Mouse (Mus musculus): ENCODE measurements at regions not wholly inside any gene's neighbourhood (a gene's known extent, or its start where the extent isn't known, plus 50 kb on each side); places are given as distances from the start of the nearest gene placed in this dataset.

DNA sequence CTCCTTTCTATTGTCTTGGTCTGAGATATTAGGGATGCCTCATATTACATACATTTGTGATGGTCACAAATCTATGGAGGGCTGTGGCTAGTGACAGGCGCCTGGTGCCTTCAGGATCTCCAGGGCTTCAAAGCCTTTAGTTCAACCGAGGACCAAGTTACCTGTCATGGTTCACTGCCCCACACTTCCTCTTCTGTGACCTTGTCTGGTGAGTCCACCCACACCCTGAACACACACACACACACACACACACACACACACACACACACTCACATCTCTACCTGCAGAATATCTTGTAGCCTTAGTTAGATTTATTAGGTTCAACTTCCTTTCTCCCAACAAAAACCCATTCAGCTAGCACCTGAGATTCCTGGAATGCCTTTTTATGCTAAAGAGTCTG lies 156.3 kb downstream of the Gm9733 start:
- peak; percentile 79 for ATAC-seq (ENCODE audit: extremely low read depth, insufficient number of reproducible peaks, low FRiP score, poor library complexity, severe bottlenecking)

DNA sequence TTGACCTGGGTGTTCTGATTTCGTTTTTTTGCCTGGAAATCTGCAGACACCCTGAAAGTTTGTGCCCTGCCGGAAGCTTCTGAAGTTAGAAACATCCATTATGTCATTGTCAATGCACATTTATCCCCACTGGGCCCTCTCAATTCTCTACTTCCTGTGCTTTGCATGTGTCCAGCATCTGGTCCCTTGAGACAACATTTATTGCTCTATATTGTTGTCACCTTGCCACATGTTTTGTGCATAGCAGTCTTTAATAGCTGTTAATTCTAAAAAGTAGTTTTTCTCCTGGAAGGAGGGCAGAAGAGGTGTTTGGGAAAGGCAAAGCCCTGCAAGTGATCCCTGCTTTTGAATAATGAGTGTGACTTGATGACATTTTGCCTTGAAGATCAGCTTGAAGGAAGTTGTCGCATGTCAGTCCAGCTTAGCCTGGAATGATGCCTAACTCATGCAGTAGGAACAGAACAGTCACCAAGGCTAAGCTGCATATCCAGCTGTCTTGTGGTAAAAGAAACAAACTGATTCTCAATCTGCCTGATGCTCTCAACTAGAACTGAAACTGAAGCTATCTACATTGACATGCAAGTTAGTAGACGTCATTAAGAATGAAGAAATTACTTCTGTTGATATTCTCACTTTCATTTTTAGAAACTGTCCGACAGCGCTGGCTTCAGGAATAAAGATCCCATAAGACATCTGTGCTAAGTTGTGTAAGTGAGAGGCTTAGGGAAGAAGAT lies 152.9 kb downstream of the Gm9733 start:
- ATAC-seq (ENCODE audit: extremely low read depth, insufficient number of reproducible peaks, low FRiP score, poor library complexity, severe bottlenecking): peak; percentile 65; the same call in 1 of the 2 replicates

DNA sequence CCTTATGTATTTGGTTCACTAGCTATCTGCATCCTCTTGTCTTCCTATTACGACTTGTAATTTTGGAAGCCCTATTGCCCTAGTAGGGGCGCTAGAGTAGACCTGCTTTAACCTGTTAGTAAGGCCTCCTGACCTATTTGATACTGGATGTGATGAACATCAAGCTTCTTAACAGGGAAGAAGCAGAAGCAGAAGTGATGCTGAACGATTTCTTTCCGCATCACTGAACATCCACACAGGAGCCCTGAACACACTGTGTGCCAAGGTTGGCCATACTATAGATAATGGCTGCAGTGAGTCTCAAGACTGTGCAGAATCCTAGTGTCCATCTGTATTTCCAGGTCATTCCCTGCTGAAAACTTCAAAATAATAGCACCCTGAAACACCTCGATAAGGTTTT lies 151.0 kb downstream of the Gm9733 start:
- peak; percentile 57; the same call in 1 of the 2 replicates for ATAC-seq (ENCODE audit: extremely low read depth, insufficient number of reproducible peaks, low FRiP score, poor library complexity, severe bottlenecking)

DNA sequence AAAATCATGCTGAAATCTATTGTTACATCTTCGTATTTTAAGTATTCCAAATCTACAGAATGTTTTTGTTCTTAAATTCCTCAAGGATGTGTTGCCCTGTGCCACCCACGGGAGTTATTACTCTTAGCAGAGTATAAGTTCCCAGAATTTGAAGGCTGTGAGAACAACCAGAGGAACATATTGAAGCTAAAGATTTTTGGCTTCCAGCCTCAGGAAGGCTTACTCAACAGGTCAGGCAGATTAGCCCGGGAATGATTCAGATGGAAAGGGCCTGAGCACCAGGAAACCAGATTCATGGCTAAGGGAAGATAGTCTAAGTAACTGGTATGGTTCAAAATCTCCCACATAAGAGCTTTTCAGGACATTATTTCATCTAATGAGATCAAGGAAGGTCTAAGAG lies 145.4 kb downstream of the Gm9733 start:
- no peak for ATAC-seq (ENCODE audit: extremely low read depth, insufficient number of reproducible peaks, low FRiP score, poor library complexity, severe bottlenecking)

DNA sequence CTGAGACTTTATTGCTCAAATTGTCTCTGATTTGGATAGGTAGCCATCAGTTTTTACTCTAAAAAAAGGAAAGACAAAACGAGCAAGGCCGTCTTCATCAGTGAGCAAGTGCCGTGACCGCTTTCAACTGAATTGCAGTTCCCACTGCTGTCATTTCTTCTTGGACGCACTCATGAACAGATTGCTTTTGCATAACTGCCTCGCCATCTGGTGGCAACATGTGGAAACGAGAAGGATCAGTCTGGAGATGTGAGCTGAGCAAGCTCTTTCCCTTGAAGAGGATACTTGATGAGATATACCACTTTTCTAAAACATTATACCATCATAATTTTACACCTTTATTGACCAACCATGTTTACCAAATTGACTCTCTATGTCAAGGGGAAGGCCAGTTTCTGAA lies 137.7 kb downstream of the Gm9733 start:
- ATAC-seq (ENCODE audit: extremely low read depth, insufficient number of reproducible peaks, low FRiP score, poor library complexity, severe bottlenecking): peak; percentile 99

DNA sequence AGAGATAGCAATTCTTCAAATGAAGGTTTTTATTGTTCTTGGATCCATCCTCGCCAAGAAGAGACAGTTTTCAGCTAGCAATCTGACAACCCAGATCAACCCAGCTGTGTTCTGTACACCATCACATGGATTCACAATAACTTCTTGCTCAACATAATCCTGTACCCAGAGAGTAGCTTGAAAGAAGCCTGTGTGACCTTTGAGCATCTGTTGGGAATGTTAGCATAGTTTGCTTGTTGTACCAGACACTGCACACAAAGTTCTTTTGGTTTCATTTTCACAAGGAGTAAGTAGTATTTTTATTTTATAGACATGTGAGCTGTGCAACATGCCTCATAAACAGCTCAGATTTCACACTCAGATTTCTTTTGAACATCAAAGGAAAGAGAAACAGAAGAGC lies 136.0 kb downstream of the Gm9733 start:
- no peak for ATAC-seq (ENCODE audit: extremely low read depth, insufficient number of reproducible peaks, low FRiP score, poor library complexity, severe bottlenecking)

DNA sequence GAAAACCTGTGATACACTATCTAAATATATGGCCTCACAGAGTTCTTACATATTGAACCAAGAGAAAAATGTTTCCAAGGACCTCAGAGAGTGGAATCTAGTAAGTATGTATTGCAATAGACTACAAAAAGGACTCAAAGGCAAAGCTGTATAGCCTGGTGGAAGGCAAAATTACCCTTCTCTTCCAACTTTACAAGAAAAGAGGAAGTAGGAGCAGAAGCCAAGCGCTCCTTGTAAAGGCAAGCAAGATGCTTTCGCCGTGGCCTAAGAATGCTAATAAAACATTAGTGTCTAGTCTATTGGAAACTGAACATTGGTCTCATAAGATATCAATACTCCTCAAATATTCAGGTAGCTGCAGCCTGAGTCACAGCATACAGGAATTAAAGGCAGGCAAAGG lies 134.0 kb downstream of the Gm9733 start:
- no peak for ATAC-seq (ENCODE audit: extremely low read depth, insufficient number of reproducible peaks, low FRiP score, poor library complexity, severe bottlenecking)

DNA sequence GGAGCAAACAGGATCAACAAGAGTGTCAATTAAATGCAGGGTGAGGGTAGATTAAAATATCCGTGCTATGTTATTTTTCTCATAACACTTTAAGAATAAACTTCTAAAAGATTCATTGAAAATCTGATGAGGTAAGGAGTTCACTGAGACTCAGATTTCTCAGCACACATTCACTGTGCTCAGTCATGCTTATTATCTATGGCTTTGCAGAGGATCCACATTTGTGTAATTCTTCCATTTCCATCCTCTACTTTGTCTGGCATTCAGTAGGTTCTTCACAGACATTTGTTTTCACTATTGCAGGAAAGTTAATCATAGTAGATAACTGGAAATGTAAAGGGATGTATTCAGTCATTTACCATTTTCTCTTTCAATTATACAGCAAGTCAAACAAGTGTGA lies 131.8 kb downstream of the Gm9733 start:
- ATAC-seq (ENCODE audit: extremely low read depth, insufficient number of reproducible peaks, low FRiP score, poor library complexity, severe bottlenecking): no peak

DNA sequence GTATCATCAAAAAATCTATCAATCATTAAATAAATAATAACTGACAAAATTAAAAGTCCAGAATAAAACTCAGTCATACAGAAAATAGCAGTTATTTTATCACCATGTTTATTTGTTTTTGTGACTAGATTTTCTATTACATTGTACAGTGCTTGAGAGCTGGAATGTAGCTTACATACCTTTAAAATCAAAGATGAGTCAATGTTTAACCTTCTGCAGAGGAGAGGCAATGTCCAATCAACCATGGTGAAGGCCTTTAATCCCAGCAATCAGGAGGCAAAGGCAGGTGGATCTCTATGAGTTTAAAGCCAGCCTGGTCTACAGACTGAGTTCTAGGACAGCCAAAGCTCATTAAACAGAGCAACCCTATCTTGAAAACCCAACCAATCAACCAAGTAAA lies 131.1 kb downstream of the Gm9733 start:
- ATAC-seq (ENCODE audit: extremely low read depth, insufficient number of reproducible peaks, low FRiP score, poor library complexity, severe bottlenecking): no peak

DNA sequence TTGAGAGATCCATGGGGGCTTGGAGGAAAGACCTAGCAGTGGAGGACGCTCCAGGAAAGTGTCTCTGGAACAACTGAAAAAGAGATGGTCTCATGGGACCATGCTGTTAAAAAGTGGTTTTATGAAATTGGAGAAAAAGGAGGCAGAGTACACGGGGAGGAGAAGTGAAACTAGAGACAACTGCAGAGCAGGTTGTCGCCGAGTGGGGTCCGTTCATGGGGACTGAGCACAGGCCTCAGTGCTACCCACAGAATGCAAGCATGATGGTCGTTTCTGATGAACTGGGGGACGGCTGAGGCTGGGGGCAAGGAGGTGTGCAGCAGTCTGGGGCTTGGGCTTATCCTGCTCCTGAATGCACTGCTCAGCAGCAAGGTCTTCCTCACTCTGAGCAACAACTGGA lies 129.3 kb downstream of the Gm9733 start:
- ATAC-seq (ENCODE audit: extremely low read depth, insufficient number of reproducible peaks, low FRiP score, poor library complexity, severe bottlenecking): peak; percentile 85

DNA sequence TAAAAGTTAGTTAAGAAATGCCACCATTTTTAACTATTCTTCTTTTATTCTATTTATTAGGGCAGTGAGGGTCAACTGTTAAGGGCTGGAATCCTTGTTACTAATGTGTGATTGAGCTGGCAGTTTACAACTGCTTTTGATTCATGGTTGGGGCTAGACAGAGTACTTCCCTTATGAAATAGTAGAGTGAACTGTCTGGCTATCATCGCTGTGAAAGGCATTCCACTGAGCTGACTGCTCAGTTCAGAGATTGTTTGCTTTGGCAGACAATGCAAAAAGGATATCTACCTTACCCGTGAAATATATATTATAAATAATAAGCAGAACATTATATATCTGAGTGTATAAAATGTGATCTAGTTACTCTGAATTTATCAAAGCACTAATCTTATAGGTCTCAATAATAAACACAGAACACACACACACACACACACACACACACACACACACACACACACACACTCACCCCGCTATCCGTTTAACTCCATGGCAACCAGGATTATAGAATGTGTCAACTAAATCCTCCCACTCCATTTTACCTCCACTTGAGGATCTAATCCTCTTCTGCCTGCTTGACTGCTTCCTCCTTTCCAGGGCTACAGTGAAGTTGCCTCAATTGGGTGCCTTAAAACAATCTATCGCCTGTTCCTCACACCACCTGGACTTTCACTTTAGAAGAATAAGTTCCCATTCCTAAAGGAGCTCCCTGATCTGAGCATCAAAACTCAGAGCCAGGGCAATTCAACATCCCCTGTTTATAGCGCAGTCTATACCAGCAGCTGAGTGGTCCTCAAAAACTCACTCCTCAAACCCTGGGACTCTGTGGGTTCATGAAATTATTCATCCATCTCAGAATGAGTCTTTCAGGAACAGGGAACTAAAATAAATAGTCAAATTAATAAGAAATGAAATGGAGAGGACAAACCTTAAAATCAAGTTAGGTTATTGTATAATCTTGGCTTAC lies 126.6 kb downstream of the Gm9733 start:
- no peak for ATAC-seq (ENCODE audit: extremely low read depth, insufficient number of reproducible peaks, low FRiP score, poor library complexity, severe bottlenecking)

DNA sequence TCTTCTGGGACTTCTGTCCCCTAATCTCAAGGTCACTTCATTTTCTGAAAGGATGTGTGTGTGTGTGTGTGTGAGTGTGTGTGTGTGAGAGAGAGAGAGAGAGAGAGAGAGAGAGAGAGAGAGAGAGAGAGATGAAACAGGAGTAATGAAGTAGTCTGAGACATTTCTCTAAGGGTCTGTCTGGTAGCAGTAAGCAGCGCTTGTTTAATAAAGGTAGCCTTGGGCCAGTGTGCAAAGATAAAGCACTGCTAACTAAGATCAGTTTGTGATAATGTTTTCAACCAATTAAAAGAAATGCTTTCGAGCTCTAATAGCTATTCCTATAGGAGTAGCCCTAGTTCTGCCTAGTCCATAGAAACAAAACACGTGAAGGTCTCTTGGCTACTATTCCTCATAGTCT lies 119.7 kb downstream of the Gm9733 start:
- ATAC-seq (ENCODE audit: extremely low read depth, insufficient number of reproducible peaks, low FRiP score, poor library complexity, severe bottlenecking): no peak

DNA sequence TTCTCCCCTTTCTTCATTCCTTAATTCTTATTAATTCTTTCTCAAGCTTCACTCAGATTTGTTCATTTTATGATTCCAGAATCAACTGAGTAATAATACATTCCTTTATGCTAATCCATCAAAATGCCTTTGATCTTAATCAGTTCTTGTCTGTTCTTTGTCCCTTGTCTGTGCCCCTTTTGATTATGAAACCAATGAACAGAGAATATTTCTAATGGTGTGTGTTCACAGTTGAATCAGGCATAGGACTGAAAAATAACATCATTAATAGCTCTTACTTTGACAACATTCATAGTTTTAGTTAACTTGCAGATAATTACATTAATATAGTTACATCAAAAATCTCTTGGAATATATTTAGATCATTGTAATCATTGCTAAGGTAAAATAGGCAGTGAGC lies 114.5 kb downstream of the Gm9733 start:
- ATAC-seq (ENCODE audit: extremely low read depth, insufficient number of reproducible peaks, low FRiP score, poor library complexity, severe bottlenecking): no peak

DNA sequence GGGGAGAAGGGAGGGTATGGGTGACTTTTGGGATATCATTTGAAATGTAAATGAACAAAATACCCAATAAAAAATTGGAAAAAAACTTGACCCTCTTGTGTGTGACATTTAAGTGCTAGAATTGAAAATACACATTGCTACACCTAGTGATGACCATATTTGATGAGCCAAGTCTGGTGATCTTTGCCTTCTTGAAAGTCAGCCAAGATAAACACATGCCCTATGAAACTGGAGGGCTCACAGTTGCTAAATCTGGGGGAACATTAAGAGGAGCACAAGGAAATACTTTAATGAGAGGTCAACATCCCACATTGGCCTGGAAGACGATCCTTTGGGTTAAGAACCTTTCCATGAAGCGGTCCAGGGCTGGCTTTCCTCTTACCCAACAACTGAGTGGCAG lies 112.8 kb downstream of the Gm9733 start:
- ATAC-seq (ENCODE audit: extremely low read depth, insufficient number of reproducible peaks, low FRiP score, poor library complexity, severe bottlenecking): no peak

DNA sequence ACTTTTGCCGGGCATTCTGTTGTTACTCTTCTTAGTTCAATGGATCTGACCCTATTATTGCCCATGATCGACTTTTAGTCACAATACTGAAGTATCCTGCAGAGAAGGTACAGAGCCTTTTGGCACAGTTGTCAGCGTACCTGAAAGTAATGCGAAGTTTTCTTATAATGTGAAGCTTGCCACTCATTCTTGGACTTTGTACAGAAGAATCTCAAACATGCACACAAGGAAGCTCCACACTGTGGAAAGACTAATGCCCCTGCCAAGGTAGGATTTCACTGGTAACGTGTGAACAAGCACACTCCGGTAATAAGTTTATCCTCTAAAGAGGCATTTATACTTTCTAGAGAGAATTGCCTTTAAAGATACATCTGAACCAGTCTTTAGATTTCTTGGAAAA lies 108.8 kb downstream of the Gm9733 start:
- no peak for ATAC-seq (ENCODE audit: extremely low read depth, insufficient number of reproducible peaks, low FRiP score, poor library complexity, severe bottlenecking)

DNA sequence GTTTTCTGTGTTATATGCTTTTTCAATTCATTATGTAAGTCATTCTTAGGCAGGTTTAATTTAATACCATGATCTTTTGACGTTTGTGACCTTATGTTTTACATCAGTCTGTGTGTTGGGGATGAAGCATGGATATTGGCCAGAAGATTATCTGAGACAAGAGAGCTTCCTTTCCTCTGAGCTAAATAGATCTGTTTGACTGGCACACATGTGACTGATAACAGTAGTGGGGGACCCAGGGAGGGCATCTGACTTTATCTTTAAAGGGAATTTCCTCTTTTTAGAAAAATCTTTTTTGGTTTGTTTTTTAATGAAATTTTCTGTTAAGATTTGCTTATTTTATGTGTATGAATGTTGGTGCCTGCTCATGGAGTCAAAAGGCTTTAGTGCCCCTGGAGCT lies 107.7 kb downstream of the Gm9733 start:
- no peak for ATAC-seq (ENCODE audit: extremely low read depth, insufficient number of reproducible peaks, low FRiP score, poor library complexity, severe bottlenecking)

DNA sequence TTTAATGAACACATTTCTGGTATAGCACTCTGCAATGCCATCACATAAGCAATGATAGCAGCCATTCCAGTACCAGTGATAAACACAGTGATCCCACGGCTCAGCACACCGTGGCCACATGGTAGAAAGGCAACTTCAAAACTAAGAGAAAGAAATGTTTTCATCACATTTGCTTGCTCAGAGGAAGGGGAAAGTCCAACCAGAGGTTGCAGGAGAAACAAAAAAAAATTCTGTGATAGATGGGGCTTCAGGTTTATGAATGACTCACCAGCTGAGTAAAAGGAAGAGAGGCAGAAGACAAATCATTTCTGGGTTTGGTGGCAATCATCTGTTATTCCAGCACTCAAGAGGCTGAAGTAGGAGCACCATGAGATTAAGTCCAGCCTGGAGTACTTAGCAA lies 103.5 kb downstream of the Gm9733 start:
- no peak for ATAC-seq (ENCODE audit: extremely low read depth, insufficient number of reproducible peaks, low FRiP score, poor library complexity, severe bottlenecking)

DNA sequence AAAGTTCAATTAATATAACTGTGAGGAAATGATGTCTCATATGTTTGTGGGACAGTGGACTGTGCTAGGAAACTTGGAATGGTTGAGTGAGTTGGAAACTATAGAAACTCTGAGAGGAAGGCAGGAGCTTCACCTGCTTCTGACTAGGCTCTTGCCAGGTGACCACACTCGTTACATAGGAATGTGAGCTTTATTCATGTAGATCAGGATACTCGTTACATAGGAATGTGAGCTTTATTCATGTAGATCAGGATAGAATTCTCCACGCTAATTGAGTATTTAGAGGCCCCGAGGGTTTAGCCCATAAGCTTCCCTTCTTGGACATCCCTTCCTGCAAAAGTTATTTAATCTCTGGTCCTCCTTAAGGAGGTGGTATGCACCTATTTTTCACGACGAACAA lies 101.9 kb downstream of the Gm9733 start:
- ATAC-seq (ENCODE audit: extremely low read depth, insufficient number of reproducible peaks, low FRiP score, poor library complexity, severe bottlenecking): no peak

DNA sequence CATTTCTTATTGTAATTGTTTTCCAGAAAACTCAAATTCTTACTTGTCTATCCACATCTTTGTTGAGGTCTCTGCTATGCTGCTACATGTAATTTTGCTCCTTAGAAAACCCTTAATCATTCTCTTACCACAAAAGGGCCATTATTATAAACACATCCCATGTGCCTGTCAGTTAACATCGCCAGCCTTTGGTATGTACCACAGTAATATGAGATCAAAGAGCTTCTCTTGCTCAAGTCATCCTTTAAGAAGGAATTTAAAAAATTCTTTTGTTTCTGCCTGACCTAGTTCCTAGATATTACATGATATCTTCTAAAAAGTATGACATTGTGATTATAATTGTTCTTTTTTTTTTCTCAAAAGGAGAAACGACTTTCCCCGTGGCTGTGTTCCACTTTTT lies 100.7 kb downstream of the Gm9733 start:
- ATAC-seq (ENCODE audit: extremely low read depth, insufficient number of reproducible peaks, low FRiP score, poor library complexity, severe bottlenecking): no peak

DNA sequence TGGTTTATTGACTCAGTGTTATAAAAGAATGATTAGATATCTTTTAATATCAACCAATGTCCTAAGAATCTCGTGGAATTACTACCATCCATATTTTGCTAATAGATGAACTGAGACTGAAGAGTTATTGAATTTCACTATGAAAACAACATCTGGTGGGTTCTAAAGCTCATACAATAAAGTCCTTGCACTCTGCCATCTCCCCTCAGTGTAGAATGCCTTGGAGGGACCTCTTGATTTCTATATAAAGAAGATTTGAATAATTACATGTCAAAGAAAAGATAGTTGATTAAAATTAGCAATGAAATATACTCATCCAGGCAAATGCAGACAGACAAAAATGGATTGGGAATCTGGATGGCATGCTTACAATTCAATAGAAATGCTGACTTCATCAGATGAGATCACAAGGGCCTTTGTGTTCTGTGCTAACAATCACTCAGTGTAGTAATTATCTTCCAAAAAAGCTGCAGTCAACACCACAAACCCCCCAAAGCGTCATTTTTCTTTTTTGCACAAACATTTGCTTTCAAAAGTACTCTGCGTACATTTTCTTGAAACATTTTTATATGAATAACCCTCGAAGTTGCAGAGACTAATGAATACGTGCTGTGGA lies 94.2 kb downstream of the Gm9733 start:
- no peak for ATAC-seq (ENCODE audit: extremely low read depth, insufficient number of reproducible peaks, low FRiP score, poor library complexity, severe bottlenecking)

Measured in neutrophil, adult 5-6 weeks (primary cell).